Comparison of ENCODE assay signal across 9 mouse cellular contexts in the genomic region with DNA sequence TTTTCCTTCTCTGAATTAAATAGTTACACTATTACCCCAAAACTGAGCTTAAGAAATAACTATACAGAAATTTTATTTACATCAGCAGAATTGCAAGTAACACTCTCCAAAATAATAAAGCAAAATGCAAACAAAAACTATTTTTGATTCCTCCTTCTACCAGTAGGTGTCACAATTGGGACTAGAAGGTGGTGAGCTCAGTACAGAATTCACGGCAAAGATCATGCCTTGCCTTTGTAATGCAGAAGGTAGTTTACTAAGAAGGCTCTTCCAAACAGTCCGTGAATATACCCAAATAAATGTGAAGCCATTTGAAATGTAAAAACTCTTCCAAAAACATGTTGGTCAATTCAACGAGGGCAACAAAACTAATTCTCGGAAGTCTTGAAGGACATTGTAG.
DNase-seq lines count a peak whose midpoint lies in the region; ATAC-seq and TF ChIP-seq lines count a peak whose summit lies in the region.
"Had no signal": no experiment of that assay in that cellular context is flagged by ENCODE, and none has a peak within 500 bp of the region (broad histone marks: within the 10 kb centered on the region; RNA-seq: fewer than 3 reads in every experiment).

No protein-coding gene starts in this region.

- no peak overlapping the region for H3K9ac ChIP-seq in intestine, postnatal 0 days (ENCODE audit: low read depth, low read length)
- H3K9ac ChIP-seq in intestine, embryonic 15.5 days = no peak overlapping the region
- no peak overlapping the region for H3K9ac ChIP-seq in forebrain, embryonic 13.5 days
- H3K9ac ChIP-seq: heart, embryonic 15.5 days had no signal

- H3K36me3 ChIP-seq in intestine, postnatal 0 days (ENCODE audit: control insufficient read depth, insufficient read depth) = no peaks in the 10 kb centered on the region
- no peaks in the 10 kb centered on the region for H3K36me3 ChIP-seq in intestine, embryonic 15.5 days
- no peaks in the 10 kb centered on the region for H3K36me3 ChIP-seq in forebrain, embryonic 13.5 days (ENCODE audit: poor library complexity, severe bottlenecking)
- H3K36me3 ChIP-seq: heart, embryonic 15.5 days had no signal

- no peak for ATAC-seq in intestine, postnatal 0 days
- ATAC-seq in intestine, embryonic 15.5 days = no peak
- ATAC-seq in forebrain, embryonic 13.5 days = peak; percentile 57

- TF ChIP-seq CTCF in intestine, postnatal 0 days (IDR thresholded peaks at IDR 0.05; ENCODE audit: low read depth) = peak; percentile 76

- H3K4me2 ChIP-seq in intestine, postnatal 0 days (replicated peaks; ENCODE audit: low read depth) = no peak overlapping the region
- H3K4me2 ChIP-seq in intestine, embryonic 15.5 days (replicated peaks) = no peak overlapping the region
- no peak overlapping the region for H3K4me2 ChIP-seq in forebrain, embryonic 13.5 days
- H3K4me2 ChIP-seq: heart, embryonic 15.5 days had no signal

- WGBS in intestine, postnatal 0 days = 39% methylated on average over 4 of the region's 4 CpGs
- 36% methylated on average over 4 of the region's 4 CpGs for WGBS in intestine, embryonic 15.5 days
- WGBS in forebrain, embryonic 13.5 days = 22% methylated on average over 4 of the region's 4 CpGs

- H3K4me1 ChIP-seq in intestine, postnatal 0 days (replicated peaks; ENCODE audit: control insufficient read depth, insufficient read depth, low read length) = no peaks in the 10 kb centered on the region
- H3K4me1 ChIP-seq in intestine, embryonic 15.5 days (replicated peaks) = no peaks in the 10 kb centered on the region
- H3K4me1 ChIP-seq in forebrain, embryonic 13.5 days = peaks cover 19% of the 10 kb centered on the region
- H3K4me1 ChIP-seq: heart, embryonic 15.5 days had no signal

- no peak overlapping the region for H3K27ac ChIP-seq in intestine, postnatal 0 days (ENCODE audit: low read depth, low read length)
- no peak overlapping the region for H3K27ac ChIP-seq in intestine, embryonic 15.5 days
- no peak overlapping the region for H3K27ac ChIP-seq in forebrain, embryonic 13.5 days
- H3K27ac ChIP-seq: heart, embryonic 15.5 days had no signal

- H3K4me3 ChIP-seq in intestine, postnatal 0 days (ENCODE audit: low read depth, low read length) = no peak overlapping the region
- H3K4me3 ChIP-seq in intestine, embryonic 15.5 days (replicated peaks) = no peak overlapping the region
- H3K4me3 ChIP-seq in forebrain, embryonic 13.5 days = no peak overlapping the region
- H3K4me3 ChIP-seq: heart, embryonic 15.5 days had no signal

- no peaks in the 10 kb centered on the region for H3K27me3 ChIP-seq in intestine, postnatal 0 days (replicated peaks; ENCODE audit: control insufficient read depth, insufficient read depth, low read length)
- H3K27me3 ChIP-seq in intestine, embryonic 15.5 days (replicated peaks) = no peaks in the 10 kb centered on the region
- peaks cover 13% of the 10 kb centered on the region; the same call in 1 of the 2 replicates for H3K27me3 ChIP-seq in forebrain, embryonic 13.5 days
- H3K27me3 ChIP-seq: heart, embryonic 15.5 days had no signal

- no peaks in the 10 kb centered on the region for H3K9me3 ChIP-seq in intestine, postnatal 0 days (ENCODE audit: control insufficient read depth)
- no peaks in the 10 kb centered on the region for H3K9me3 ChIP-seq in intestine, embryonic 15.5 days
- no peaks in the 10 kb centered on the region for H3K9me3 ChIP-seq in forebrain, embryonic 13.5 days (replicated peaks)
- H3K9me3 ChIP-seq: heart, embryonic 15.5 days had no signal

- DNase-seq in A20 (ENCODE audit: low read depth, low spot score) (peak; percentile 1), R1 (ENCODE audit: low read depth, low spot score) (peak; percentile 46)
- DNase-seq in spleen, postnatal 36 days (ENCODE audit: low spot score in 2 of 2) = no peak
- DNase-seq in ovary, postnatal 36 days (ENCODE audit: low spot score) = no peak
- DNase-seq in right cerebral cortex, adult 18-20 months = no peak

Comparison
In these comparisons a context has a peak if more than half of its experiments do, and no peak if none do; other contexts are left out.
1. DNase-seq: peak in A20 (single experiment) and R1 (single experiment); none in spleen, postnatal 36 days (0 of 2), ovary, postnatal 36 days (single experiment) and right cerebral cortex, adult 18-20 months (single experiment).